17 mouse cellular contexts compared by ENCODE assay signal in genomic region chr4:139965596-139966185, GRCm38 (mm10). TPM values are rescaled to one million over a fixed set of nuclear protein-coding genes. Genes with fewer than 3 reads are reported as not detected.
DNase-seq lines count a peak whose midpoint lies in the region; ATAC-seq and TF ChIP-seq lines count a peak whose summit lies in the region.
"Had no signal": no experiment of that assay in that cellular context is flagged by ENCODE, and none has a peak within 500 bp of the region (broad histone marks: within the 10 kb centered on the region; RNA-seq: fewer than 3 reads in every experiment).

No protein-coding gene starts in this region.

- ATAC-seq in hindbrain, embryonic 14.5 days (ENCODE audit: low FRiP score), result no peak; the same call in 1 of the 2 replicates
- ATAC-seq: forebrain, embryonic 16.5 days; liver, embryonic 12.5 days had no signal

- H3K27ac ChIP-seq in hindbrain, embryonic 10.5 days, result peak overlapping the region; percentile 60; the same call in 1 of the 2 replicates
- H3K27ac ChIP-seq in hindbrain, embryonic 14.5 days, result no peak overlapping the region
- no peak overlapping the region for H3K27ac ChIP-seq in ES-E14 (ENCODE audit: insufficient read depth, low read depth, low read length, poor library complexity, severe bottlenecking)
- H3K27ac ChIP-seq in limb, embryonic 10.5 days, result no peak overlapping the region
- H3K27ac ChIP-seq: hindbrain, embryonic 13.5 days; liver, embryonic 12.5 days had no signal

- H3K4me1 ChIP-seq in hindbrain, embryonic 10.5 days (replicated peaks), result peaks cover 44% of the 10 kb centered on the region
- no peaks in the 10 kb centered on the region; the same call in 1 of the 2 replicates for H3K4me1 ChIP-seq in hindbrain, embryonic 14.5 days (replicated peaks; ENCODE audit: control insufficient read depth, insufficient read depth, low read length)
- peaks cover 7 to 53% of the 10 kb centered on the region in 2 experiments; a peak in 3 of 4 replicates for H3K4me1 ChIP-seq in ES-E14 (ENCODE audit: control insufficient read depth in 2 of 2, insufficient read depth in 2 of 2, low read length in 2 of 2, poor library complexity in 1 of 2)
- peaks cover 20% of the 10 kb centered on the region for H3K4me1 ChIP-seq in limb, embryonic 10.5 days
- H3K4me1 ChIP-seq: liver, embryonic 12.5 days had no signal

- no peak overlapping the region for H3K4me3 ChIP-seq in hindbrain, embryonic 10.5 days
- no peak overlapping the region for H3K4me3 ChIP-seq in hindbrain, embryonic 14.5 days (replicated peaks; ENCODE audit: low read length)
- peak overlapping the region; percentile 50 to 55 for H3K4me3 ChIP-seq in ES-E14 (ENCODE audit: insufficient read depth in 1 of 2, low read depth in 1 of 2, low read length in 2 of 2, poor library complexity in 1 of 2, severe bottlenecking in 1 of 2)
- no peak overlapping the region for H3K4me3 ChIP-seq in limb, embryonic 10.5 days
- H3K4me3 ChIP-seq: heart, embryonic 12.5 days; hindbrain, embryonic 13.5 days; liver, embryonic 12.5 days had no signal

- DNase-seq in hindbrain, embryonic 10.5 days (ENCODE audit: low spot score), result no peak
- no peak for DNase-seq in hindbrain, embryonic 14.5 days (ENCODE audit: low spot score)
- DNase-seq in ES-E14 (ENCODE audit: low read depth, low spot score), result no peak
- peak; percentile 73 for DNase-seq in kidney, adult 9 months
- peak; percentile 65 to 83 for DNase-seq in kidney, postnatal 25 days
- DNase-seq in cerebellum, postnatal 36 days, result no peak
- DNase-seq in limb, embryonic 10.5 days (ENCODE audit: low spot score), result no peak
- DNase-seq: cerebellum, adult 9-10 months; heart, postnatal 14 days; left cerebral cortex, postnatal 4 days; lung, embryonic 14.5 days; lung, postnatal 4 days; right cerebral cortex, postnatal 4 days had no signal

- whole genome bisulfite sequencing in hindbrain, embryonic 10.5 days, result 92% methylated on average over 28 of the region's 28 CpGs
- 88% methylated on average over 28 of the region's 28 CpGs for WGBS in hindbrain, embryonic 14.5 days
- WGBS in limb, embryonic 10.5 days, result 89% methylated on average over 28 of the region's 28 CpGs

- H3K4me2 ChIP-seq in hindbrain, embryonic 14.5 days (replicated peaks), result no peak overlapping the region
- H3K4me2 ChIP-seq: heart, embryonic 12.5 days; hindbrain, embryonic 13.5 days; liver, embryonic 12.5 days had no signal

- H3K9me3 ChIP-seq in hindbrain, embryonic 10.5 days, result 0 out of 2 replicates have a peak, but pooled peaks cover 2% of the 10 kb centered on the region
- no peaks in the 10 kb centered on the region for H3K9me3 ChIP-seq in hindbrain, embryonic 14.5 days (ENCODE audit: control insufficient read depth, low read length)
- H3K9me3 ChIP-seq in ES-E14 (ENCODE audit: control insufficient read depth, insufficient read depth, low read depth, low read length), result no peaks in the 10 kb centered on the region
- H3K9me3 ChIP-seq in limb, embryonic 10.5 days (replicated peaks), result no peaks in the 10 kb centered on the region
- H3K9me3 ChIP-seq: hindbrain, embryonic 13.5 days had no signal

- no peaks in the 10 kb centered on the region for H3K36me3 ChIP-seq in hindbrain, embryonic 10.5 days
- no peaks in the 10 kb centered on the region for H3K36me3 ChIP-seq in hindbrain, embryonic 14.5 days (replicated peaks; ENCODE audit: control insufficient read depth, insufficient read depth)
- H3K36me3 ChIP-seq in ES-E14 (ENCODE audit: control insufficient read depth, insufficient read depth, low read length, poor library complexity, severe bottlenecking), result no peaks in the 10 kb centered on the region
- H3K36me3 ChIP-seq in limb, embryonic 10.5 days, result no peaks in the 10 kb centered on the region
- H3K36me3 ChIP-seq: heart, embryonic 12.5 days; hindbrain, embryonic 13.5 days; liver, embryonic 12.5 days had no signal

- in situ Hi-C loops in ES-E14 (cut with MboI; ENCODE audit: low sequenced_read_pairs in 2 of 2, unreplicated experiment in 2 of 2), result no loop called here

- H3K27me3 ChIP-seq in hindbrain, embryonic 10.5 days (ENCODE audit: insufficient read depth, poor library complexity, severe bottlenecking), result peaks cover 23% of the 10 kb centered on the region
- no peaks in the 10 kb centered on the region for H3K27me3 ChIP-seq in hindbrain, embryonic 14.5 days (ENCODE audit: control insufficient read depth, insufficient read depth, low read length)
- H3K27me3 ChIP-seq in limb, embryonic 10.5 days (ENCODE audit: low read depth, poor library complexity, severe bottlenecking), result peaks cover 24% of the 10 kb centered on the region

- no peak overlapping the region for H3K9ac ChIP-seq in hindbrain, embryonic 14.5 days
- no peak overlapping the region for H3K9ac ChIP-seq in ES-E14 (ENCODE audit: insufficient read depth, low read depth, low read length, poor library complexity, severe bottlenecking)
- H3K9ac ChIP-seq: heart, embryonic 12.5 days; hindbrain, embryonic 13.5 days; liver, embryonic 12.5 days; lung, embryonic 14.5 days had no signal

TF ChIP-seq in ES-E14, 5 proteins besides CTCF, POLR2A, EP300 and RAD21:
- TF ChIP-seq ZC3H11A (IDR thresholded peaks at IDR 0.05; ENCODE audit: borderline replicate concordance, low read depth, low read length), result no peak
- TF ChIP-seq HCFC1 (IDR thresholded peaks at IDR 0.05; ENCODE audit: borderline replicate concordance, insufficient read depth, low read length), result no peak
- TF ChIP-seq MAFK (IDR thresholded peaks at IDR 0.05; ENCODE audit: insufficient read depth, low read depth, low read length), result no peak
- no peak for TF ChIP-seq ZNF384 (IDR thresholded peaks at IDR 0.05; ENCODE audit: low read depth, low read length)
- TF ChIP-seq CHD2 (IDR thresholded peaks at IDR 0.05; ENCODE audit: low read depth, low read length), result no peak

RNA-seq across cellular contexts. Expression of gene Klhdc7a, which starts 2.1 kb away (rescaled TPM):
- polyA plus RNA-seq in hindbrain, embryonic 10.5 days (2016; fragmentation: Nextera tagmentation; extraction: Ambion mirVana), result 0.41 and 0.47 TPM in 2 replicates
- polyA plus RNA-seq in hindbrain, embryonic 14.5 days (2014; fragmentation: Nextera tagmentation; extraction: Ambion mirVana), result 0.44 and 0.56 TPM in 2 replicates
- total RNA-seq in ES-E14 (2012; rRNA removed), result 1.9 and 3.3 TPM in 2 replicates
- 0.11 and 0.19 TPM in 2 replicates for polyA plus RNA-seq in limb, embryonic 10.5 days (2016; fragmentation: Nextera tagmentation; extraction: Ambion mirVana)

Comparison
In these comparisons a context has a peak if more than half of its experiments do, and no peak if none do; other contexts are left out.
1. DNase-seq: peak in kidney, adult 9 months (single experiment) and kidney, postnatal 25 days (2 of 2); none in hindbrain, embryonic 10.5 days (single experiment), hindbrain, embryonic 14.5 days (single experiment), ES-E14 (single experiment), cerebellum, postnatal 36 days (0 of 2) and limb, embryonic 10.5 days (single experiment).
2. H3K4me3 ChIP-seq: peak in ES-E14 (2 of 2); none in hindbrain, embryonic 10.5 days (single experiment), hindbrain, embryonic 14.5 days (single experiment) and limb, embryonic 10.5 days (single experiment).